Mouse (Mus musculus): Measurements from ENCODE around the gene Svep1.

Svep1 gene

GRCm38 (mm10) chr4:58206115-58206945 is at the start of gene Svep1:
Svep1 (minus strand) TSS chr4:58206859.
- peak; percentile 32 to 63 for DNase-seq (ENCODE audit: low spot score in 2 of 2)

DNA sequence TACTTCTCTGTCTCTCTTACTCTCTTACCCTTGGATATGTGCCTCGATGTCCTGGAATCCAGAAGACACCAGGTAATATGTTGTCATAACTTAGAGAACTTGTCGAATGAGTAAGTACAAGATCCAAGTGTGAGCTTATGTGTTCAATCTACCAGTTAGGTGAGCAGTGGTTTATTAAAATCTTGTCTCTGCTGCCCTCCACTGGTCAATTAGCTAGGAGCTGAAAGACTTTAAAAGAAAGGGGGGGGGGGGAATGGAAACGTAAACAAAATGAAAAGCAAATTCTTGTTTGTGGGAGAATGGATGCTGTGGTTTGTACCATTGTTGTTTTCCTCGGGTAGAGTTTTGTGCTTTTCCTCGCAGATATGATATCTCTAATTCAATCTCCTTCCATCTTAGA is 46.8 kb upstream of the Svep1 start:
- no peak for DNase-seq (ENCODE audit: low spot score in 2 of 2)

GRCm38 (mm10) chr4:58252381-58252780 is 45.7 kb upstream of the Svep1 start:
- DNase-seq (ENCODE audit: low spot score in 2 of 2), result no peak

DNA sequence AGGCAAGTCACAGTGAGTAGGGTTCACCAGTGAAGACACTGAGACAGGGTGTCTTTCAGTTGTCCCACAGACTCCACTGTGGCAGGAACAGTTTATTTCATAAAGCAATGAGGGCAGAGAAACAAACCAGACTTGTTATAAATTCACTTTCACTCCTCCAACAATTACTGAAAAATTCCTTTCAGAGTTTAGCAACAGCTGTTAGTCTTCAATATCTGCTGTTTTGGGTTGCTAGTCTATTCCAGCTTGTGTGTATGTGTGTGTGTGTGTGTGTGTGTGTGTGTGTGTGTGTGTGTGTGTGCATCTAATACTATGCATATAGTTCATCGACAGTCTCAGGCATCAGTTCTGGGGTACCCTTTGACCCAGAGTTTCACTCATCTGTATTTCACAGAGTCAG is 38.9 kb upstream of the Svep1 start:
- no peak for DNase-seq (ENCODE audit: low spot score in 2 of 2)

GRCm38 (mm10) chr4:58240416-58240815 is 33.8 kb upstream of the Svep1 start:
- DNase-seq (ENCODE audit: low spot score in 2 of 2), result no peak

- DNase-seq (ENCODE audit: low spot score in 2 of 2), result no peak
These were observed 29.2 kb upstream of the Svep1 start for GRCm38 (mm10) chr4:58235828-58236227.

DNA sequence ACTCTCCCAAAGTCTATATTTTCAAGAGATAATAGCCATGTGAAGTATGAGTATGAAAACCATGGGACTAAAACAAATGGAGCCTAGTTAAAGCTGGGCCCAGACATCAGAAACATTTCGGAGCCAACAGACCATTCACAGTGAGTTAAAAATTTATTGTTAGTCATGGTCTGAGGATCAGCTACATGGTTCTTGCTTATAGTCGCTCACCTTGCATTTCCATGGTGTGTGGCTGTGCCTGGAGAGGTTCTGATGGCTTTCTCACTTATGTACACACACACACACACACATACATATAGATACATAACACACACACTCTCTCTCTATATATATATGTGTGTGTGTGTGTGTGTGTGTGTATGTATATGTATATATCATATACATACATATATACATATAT is 16.8 kb upstream of the Svep1 start:
- no peak for DNase-seq (ENCODE audit: low spot score in 2 of 2)

DNA sequence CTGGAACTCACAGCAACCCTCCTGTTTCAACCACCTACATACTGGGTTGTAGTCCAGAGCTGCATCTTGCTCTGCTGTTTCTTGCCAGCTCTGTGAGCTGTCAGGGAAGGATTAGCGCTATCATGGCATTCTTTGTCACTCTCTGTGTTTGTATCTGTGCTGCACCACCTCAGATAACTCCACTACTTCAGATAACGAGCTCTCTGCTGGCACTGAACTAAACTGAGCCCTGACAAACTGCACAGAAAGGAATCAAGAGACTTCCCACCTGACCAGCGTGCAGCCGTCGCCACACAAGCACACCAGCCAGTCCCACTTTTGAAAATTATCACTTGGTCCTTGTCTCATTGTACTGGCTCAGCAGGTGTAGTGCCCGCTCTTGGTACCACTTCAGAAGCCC is 4.7 kb upstream of the Svep1 start:
- no peak for DNase-seq (ENCODE audit: low spot score in 2 of 2)

GRCm38 (mm10) chr4:58210557-58211090 is 4.0 kb upstream of the Svep1 start:
- no peak for DNase-seq (ENCODE audit: low spot score in 2 of 2)

GRCm38 (mm10) chr4:58205750-58206114 is 927 bp downstream of the Svep1 start:
- DNase-seq (ENCODE audit: low spot score in 2 of 2), result no peak

GRCm38 (mm10) chr4:58201703-58202102 is 5.0 kb downstream of the Svep1 start:
- no peak for DNase-seq (ENCODE audit: low spot score in 2 of 2)

DNA sequence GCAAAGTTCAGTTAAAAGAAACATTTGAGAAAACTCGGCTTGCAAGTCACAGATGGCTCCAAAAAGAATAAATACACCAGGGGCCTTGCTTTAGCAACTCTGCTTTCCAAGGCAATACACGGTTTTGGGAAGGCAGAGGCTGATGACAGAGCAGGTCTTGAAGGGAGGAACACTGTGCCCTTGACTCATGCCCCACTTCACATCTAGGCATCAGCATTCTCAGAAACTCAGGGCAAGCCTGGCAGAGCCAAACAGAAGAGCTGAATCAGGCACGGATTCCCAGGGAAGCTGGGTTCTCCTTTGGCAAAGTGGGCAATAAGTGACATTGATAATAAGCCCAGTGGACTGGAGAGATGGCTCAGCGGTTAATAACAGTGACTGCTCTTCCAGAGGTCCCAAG is 5.8 kb downstream of the Svep1 start:
- DNase-seq (ENCODE audit: low spot score in 2 of 2), result no peak

- no peak for DNase-seq (ENCODE audit: low spot score in 2 of 2)
These were observed 9.4 kb downstream of the Svep1 start for GRCm38 (mm10) chr4:58197230-58197629.

- DNase-seq (ENCODE audit: low spot score in 2 of 2), result peak in 1 of 2 experiments; percentile 42
These were observed 9.9 kb downstream of the Svep1 start for GRCm38 (mm10) chr4:58196795-58197194.

GRCm38 (mm10) chr4:58195936-58196335 is 10.7 kb downstream of the Svep1 start:
- DNase-seq (ENCODE audit: low spot score in 2 of 2), result no peak

GRCm38 (mm10) chr4:58189281-58189680 is 17.4 kb downstream of the Svep1 start:
- DNase-seq (ENCODE audit: low spot score in 2 of 2), result no peak

- DNase-seq (ENCODE audit: low spot score in 2 of 2), result no peak
These were observed 21.3 kb downstream of the Svep1 start for GRCm38 (mm10) chr4:58185401-58185800.

DNA sequence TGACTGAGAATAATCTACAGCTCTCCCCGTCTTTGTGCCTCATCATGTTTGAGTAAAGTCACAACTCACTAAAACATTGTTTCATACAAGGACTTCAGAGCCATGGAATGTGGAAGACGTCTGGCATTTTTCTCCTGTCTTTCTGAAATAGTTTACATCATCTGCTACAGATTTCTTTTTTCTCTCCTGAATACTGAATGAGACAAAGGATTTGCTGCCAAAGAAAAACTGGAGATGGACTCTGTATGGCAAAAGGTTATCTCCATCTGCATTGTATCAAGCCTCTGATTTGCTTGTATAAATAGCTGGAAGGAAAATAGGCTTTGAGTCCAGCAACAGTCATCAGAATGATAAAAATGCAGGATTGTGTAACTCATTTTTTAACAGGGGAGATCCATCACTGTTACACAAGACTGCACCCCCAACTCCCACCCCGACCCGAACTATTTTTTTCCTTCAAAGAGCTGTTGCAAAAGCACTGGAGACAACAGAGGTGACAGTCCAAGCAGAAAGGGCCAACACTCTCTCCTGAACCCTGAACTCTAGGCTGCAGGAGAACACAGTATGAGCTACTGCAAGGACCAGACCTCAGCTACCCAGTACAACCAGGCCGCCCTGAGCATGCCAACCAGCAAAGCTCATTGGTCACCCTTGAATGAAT is 21.8 kb downstream of the Svep1 start:
- DNase-seq (ENCODE audit: low spot score in 2 of 2), result no peak

- no peak for DNase-seq (ENCODE audit: low spot score in 2 of 2)
These were observed 22.8 kb downstream of the Svep1 start for GRCm38 (mm10) chr4:58183897-58184296.

GRCm38 (mm10) chr4:58178489-58178888 is 28.2 kb downstream of the Svep1 start:
- no peak for DNase-seq (ENCODE audit: low spot score in 2 of 2)

DNA sequence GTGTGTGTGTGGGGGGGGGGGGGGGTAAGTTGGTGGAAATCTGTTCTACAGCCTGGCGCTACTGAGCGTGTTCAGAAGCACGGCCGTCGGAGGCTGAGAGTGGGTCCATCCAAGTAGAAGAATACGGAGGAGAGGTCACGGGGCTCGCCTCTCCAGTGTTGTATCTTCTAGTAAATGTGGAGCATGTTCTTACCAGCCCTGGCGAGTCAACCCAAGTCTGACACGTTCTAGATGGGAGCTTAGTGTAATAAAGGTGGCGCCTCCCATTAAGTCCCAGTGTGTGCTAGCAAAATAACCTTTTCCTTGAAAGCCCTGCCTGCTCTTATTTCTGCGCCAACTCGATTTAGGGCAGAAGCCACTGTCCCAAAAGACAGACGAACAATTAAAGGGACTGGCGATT is 29.4 kb downstream of the Svep1 start:
- no peak for DNase-seq (ENCODE audit: low spot score in 2 of 2)

DNA sequence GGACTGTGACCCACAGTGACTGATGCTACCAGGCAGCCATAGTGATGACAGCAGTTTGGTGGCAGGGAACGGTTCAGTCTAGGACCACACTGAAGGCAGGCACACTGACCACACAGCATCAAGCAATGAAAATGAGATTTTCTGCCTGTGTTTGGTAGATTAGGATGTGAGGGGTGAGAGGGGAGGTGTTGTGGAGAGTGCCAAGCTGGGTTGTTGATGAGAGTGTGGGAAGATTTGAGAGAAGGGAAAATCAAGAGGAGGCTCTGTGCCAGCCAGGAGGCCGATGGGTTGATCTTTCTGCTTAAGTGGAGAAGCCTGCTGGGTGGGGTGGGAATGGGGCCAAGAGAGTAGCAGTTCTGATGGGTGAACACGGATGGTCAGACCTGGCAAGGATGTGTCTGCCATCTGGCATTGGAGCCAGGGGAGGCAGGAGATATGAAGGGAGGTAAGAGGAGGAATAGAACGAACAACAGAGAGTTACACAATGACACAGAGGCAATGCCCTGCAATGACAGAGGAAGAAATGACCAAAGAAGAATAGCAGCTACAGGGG is 32.1 kb downstream of the Svep1 start:
- DNase-seq (ENCODE audit: low spot score in 2 of 2), result no peak

DNA sequence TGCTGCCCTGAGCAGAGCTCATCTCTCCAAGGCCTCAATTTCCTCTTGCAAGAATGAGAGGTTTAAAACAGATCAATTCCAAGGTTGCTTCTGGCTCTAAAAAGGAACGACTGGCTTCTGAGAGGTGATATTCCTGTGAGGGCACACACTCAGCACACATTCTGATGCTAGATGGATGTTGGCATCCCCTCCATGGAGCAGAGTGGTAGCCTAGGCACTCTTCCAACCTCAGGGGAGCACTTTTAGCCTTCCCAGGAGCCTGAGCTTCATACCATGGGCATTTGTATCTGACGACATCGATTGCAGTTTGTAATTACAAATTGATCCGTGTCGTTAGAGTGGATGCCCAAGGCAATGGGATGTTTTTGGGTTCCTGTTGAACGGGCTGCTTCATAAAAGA is 33.3 kb downstream of the Svep1 start:
- DNase-seq (ENCODE audit: low spot score in 2 of 2), result no peak

Measured in urinary bladder, postnatal 4 days (tissue).